Mouse (Mus musculus) retina, postnatal 7 days (tissue): ENCODE data around the gene Msln.

Source experiments
- DNase-seq: peaks from one replicate; pipeline ENCODE4 v3.0.0-alpha.2; 2012; ENCODE audit warnings: low read depth, low spot score

Gene Msln

DNA sequence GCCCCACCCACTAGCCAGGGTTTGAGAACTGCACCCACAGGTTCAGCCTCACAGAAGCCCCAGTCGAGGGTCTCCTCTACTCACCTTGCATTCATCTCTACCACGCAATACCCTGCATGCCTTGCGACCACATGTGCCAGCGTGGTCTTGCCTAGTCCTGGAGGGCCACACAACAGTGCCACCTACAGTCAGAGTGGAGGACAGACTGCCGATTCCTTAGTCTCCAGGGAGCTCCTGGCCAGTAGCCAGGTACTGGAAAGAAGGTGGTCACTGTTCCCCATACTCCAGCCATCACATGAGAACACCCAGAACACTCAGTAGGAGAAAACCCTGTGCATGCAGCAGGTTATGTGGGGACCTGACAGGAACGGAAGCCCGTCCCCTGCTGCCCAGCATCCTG lies 30.3 kb downstream of the Msln start:
- no peak for DNase-seq

DNA sequence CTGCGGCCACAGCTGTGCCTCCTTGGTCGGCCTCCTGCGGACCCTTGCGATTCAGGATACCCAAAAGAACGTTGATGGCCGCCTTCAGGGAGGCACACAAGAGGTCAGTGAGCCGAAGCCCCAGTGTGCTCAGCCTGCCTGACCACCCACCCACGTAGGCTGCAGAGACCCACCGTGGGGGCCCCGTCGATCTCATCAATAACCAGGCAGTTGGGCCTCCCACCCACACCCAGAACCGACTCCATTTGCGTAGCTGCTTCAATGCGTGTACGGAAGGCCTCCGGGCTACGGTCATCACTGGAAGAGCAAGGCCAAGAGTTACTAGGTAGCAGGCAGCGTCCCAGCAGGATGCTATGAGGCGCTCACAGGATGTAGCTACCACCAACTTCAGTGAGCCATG lies 30.7 kb downstream of the Msln start:
- DNase-seq: no peak

DNA sequence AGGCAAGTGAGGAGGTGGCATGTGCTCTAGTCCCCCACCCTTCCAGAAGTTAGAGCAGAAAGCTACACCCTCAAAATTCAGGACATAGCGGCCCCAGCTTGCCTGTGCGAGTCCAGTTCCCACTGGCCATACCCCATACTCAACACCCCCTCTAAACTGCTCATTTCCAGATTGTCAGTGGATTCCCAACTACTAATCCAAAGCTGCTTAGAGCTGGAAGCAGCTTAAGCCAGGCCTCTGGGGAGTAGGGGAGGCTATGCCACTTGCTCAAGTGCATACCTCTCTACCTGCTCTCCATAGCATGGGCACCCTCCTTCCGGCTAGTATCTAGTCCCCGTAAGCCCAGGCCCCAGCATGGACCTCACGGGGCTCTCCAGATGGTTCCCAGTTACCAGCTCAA lies 32.7 kb downstream of the Msln start:
- DNase-seq: peak; percentile 81

DNA sequence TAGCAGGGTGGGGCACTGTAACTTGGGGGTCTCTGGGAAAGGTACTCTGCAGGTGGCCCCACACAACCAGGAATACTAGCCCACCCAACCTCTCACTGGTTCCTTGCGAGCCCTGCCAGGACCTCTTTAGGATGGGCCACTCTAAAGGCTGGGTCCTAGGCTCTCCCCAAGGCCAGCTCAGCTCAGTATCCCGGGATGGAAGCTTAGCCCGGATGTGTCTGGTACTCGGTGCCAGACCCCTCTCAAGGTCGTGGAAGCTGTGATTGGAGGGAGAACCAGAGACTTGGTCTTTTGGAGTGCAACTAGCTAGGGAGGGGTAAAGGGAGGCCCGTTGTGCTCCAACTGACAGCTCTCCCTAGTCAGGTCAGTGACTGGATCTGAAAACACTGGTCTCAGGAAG lies 36.5 kb downstream of the Msln start:
- DNase-seq: no peak

DNA sequence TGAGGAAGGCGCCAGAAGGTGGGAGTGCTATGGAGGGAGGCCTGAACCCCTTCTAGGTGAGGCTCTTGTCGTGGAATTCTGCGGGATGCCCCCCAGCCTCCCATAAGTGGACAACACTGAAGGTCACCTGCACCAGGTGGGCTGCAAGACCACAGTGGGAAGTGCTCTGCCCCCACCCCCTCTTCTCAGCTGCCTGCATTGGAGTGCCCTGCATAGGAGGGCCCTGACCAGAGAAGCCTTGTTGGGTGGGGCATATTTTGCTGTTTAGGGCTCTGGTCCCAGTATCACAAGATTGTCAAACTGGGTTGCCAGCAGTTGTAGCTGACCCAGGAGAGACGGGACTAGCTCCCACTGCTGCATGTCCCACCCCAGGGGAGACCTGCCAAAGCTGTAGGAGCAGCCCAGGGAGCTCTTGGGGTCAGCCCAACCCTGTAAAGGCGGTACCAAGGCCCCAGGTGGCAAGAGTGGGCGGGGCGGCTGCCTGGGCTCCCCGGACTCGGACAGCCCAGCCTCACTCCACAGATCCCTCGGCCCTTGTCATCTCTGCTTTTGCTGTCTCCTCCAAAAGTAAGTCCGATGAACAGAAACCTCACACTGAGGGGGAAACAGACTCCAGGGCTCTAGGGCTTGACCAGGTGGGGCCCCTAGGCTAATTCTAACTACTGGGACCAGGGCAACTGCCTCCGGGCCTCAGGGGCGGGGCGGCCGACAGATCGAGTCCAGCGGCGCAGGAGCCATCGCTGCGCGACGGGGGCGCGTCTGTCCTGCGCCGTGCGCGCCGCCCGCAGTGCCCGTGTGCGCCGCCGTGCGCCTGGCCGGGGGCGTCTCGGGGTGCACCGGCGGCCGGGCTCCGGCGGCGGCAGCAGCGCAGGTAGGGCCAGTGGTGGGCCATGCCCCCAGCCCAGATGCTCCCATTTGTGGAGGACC lies 37.2 kb downstream of the Msln start, which contains the start of gene Gng13:
Gng13 (plus strand) TSS at position 461 of the 927 bp plus-strand sequence.
- no peak for DNase-seq

DNA sequence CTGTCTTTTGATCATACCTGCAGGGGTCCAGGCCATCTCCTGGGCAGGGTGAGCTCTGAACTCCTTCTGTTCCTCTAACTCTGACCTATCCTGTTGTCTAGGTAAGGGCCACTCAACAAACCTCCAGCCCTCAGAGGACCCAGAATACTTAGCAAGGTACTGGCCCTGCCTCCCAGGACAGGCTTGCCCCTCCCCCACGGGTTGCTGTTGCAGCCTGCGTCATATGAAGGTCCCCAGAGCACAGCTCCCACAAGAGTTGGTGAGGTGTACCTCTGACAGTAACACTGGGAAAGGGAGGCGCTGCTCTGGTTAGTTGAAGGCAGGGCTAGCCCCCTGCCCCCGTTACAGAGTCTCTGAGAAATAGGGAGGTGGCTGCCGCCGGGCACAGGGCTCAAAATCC lies 38.0 kb downstream of the Msln start:
- DNase-seq: no peak

DNA sequence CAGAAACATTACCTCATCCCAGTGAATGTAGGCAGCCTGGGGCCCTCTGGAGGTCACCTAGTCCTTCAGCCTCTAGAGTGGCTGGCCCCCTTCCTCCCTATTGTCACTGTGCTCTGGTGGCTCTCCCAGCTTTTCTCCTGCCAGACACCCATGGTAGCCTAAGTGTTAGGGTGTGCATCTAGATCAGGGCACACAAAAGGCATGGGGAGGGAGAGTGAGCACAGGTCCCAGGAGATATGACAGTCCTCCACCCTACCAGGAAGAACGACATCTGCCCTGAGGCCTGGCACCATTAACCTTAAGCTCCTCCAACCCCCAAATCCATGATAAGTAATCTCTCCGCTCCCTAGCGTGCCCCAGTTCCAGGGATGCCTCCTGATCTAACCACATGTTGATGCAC lies 38.6 kb downstream of the Msln start:
- DNase-seq: no peak

DNA sequence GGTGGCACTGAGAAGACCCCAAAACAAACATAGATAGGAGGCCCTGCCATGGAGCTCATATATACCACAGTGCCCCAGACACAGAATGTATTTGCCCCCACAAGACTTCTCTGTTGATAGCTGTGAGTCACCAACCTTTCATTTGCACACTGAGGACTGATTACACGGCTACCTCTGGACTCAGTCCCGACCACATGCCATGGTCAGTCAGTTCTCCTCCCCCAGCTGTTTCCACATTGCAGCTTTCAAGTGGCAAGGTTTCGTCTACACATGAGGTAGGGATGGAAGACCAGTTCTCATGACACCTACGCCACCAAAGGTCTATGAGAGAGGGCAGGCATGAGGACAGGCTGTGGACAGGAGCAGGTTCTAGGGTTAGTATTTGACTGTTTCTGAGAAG lies 43.0 kb downstream of the Msln start:
- no peak for DNase-seq

DNA sequence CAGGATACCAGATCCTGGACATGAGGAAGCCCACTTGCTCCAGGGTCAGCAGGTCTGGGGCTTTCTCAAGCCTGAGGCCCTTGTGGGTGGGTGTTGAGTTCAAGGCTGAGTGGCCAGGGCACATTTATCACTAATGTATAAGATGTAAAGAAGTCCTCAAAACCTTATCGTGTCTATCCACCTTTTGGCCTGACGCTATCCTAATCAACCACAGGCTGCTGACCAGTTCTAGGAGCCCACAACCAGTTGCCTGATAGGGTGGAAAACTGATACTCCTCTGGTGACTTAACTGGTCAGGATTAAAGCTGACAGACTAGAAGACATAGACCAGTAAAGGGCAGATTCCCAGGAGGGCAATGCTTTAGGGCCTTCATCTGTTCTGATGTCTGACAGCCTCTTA lies 44.2 kb downstream of the Msln start:
- DNase-seq: no peak

DNA sequence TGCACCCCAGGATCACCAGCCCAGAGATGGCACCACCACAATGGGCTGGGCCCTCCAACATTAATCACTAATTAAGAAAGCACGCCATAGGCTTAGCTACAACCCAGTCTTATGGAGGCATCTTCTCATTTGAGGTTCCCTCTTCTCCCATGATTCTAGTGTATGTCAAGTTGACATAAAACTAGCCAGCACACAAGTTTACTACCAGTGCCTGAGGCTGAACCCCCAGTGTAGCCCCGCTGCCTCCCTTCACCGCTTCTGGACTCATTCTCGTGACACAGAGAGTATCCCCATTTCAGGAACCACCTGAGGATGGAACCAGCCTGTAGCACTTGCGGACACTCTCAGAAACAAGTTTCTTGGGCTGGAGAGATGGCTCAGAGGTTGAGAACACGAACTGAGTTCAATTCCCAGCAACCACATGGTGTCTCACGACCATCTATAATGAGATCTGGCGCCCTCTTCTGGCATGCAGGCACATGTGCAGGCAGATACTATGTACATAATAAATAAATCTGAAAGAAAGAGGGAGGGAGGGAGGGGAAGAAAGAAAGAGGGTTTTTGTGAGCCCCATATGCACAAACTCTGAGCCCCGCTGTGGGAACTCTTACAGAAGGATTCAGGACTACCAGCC lies 53.2 kb downstream of the Msln start:
- DNase-seq: no peak
